Mouse (Mus musculus) lung, embryonic 16.5 days (tissue): Measurements from ENCODE around the gene Speg. TPM values are rescaled to one million over a fixed set of nuclear protein-coding genes. Genes with fewer than 3 reads are reported as not detected.

Experiments
- ATAC-seq: fragments of 200-750 bp; cut with Nextera tagmentation; 2 replicates; pipeline ENCODE4 v1.8.0; 2017; ENCODE audit warnings: low read depth, mild to moderate bottlenecking, moderate library complexity
- H3K27ac ChIP-seq: fragments of 300-500 bp; sonication (generic); 2 replicates; pipeline ENCODE4 v1.5.1; 2014; ENCODE audit warnings: mild to moderate bottlenecking, control low read depth, low read length
- H3K27me3 ChIP-seq: fragments of 300-500 bp; sonication (generic); 2 replicates; pipeline ENCODE4 v1.6.1; 2014; ENCODE audit warnings: low read depth, low read length, mixed read lengths; ENCODE audit not compliant: control insufficient read depth, insufficient read depth
- H3K36me3 ChIP-seq: fragments of 300-500 bp; sonication (generic); 2 replicates; pipeline ENCODE4 v1.6.1; 2014; ENCODE audit warnings: low read length; ENCODE audit not compliant: control insufficient read depth, insufficient read depth
- H3K4me1 ChIP-seq: fragments of 300-500 bp; sonication (generic); replicated peaks from 2 replicates; pipeline ENCODE4 v1.6.1; 2014; ENCODE audit warnings: low read length, mixed read lengths; ENCODE audit not compliant: control insufficient read depth, insufficient read depth
- H3K4me2 ChIP-seq: fragments of 300-500 bp; sonication (generic); 2 replicates; pipeline ENCODE4 v1.6.1; 2014; ENCODE audit warnings: low read depth, low read length, control low read depth
- H3K4me3 ChIP-seq: fragments of 300-500 bp; sonication (generic); 2 replicates; pipeline ENCODE4 v1.5.1; 2014; ENCODE audit warnings: mild to moderate bottlenecking, low read length, control low read depth
- H3K9ac ChIP-seq: fragments of 300-500 bp; sonication (generic); 2 replicates; pipeline ENCODE4 v1.6.1; 2014; ENCODE audit warnings: low read length, control low read depth
- H3K9me3 ChIP-seq: fragments of 300-500 bp; sonication (generic); 2 replicates; pipeline ENCODE4 v1.6.1; 2016; ENCODE audit warnings: low read length; ENCODE audit not compliant: control insufficient read depth
- WGBS: fragments of 180-500 bp; shearing (Covaris S2); extraction: QIAGEN DNeasy Blood & Tissue Kit; methylation state at CpG from one replicate; pipeline ENCODE4 v1.1.7; 2014; 5-methylcytosine and 5-hydroxymethylcytosine counted together
- polyA plus RNA-seq: library from polyadenylated mRNA; unstranded; fragments of >200 nt; fragmentation: Nextera tagmentation; extraction: Ambion mirVana; gene quantifications from 2 replicates; pipeline ENCODE4 v1.2.1, GENCODE M21; 2015

The Speg gene
- polyA plus RNA-seq, 1 experiment from 2014 or later, result 38.9 TPM

- peaks cover 7% of the 10 kb centered on the region for H3K4me1 ChIP-seq
- peak overlapping the region; percentile 69 for H3K4me2 ChIP-seq
- H3K9ac ChIP-seq, result peak overlapping the region; percentile 67; the same call in 1 of the 2 replicates
- no peak for ATAC-seq
- H3K27me3 ChIP-seq, result peaks cover 20% of the 10 kb centered on the region
- no peaks in the 10 kb centered on the region for H3K9me3 ChIP-seq
- H3K36me3 ChIP-seq, result no peaks in the 10 kb centered on the region
- H3K27ac ChIP-seq, result no peak overlapping the region
- peak overlapping the region; percentile 52 for H3K4me3 ChIP-seq
- 40% methylated on average over 4 of the region's 4 CpGs for WGBS
These were observed 14.0 kb upstream of the Speg start for GRCm38 (mm10) chr1:75361123-75361522.

- Histone ChIP-seq H3K9ac (no peak overlapping the region), H3K27ac (no peak overlapping the region), H3K36me3 (no peaks in the 10 kb centered on the region), H3K9me3 (no peaks in the 10 kb centered on the region), H3K4me1 (peaks cover 7% of the 10 kb centered on the region), H3K4me3 (no peak overlapping the region), H3K4me2 (no peak overlapping the region), H3K27me3 (peaks cover 20% of the 10 kb centered on the region)
- 24% methylated on average over 4 of the region's 4 CpGs for WGBS
- no peak for ATAC-seq
These were observed 13.3 kb upstream of the Speg start for GRCm38 (mm10) chr1:75361750-75362149.

- WGBS, result 79% methylated on average over 3 of the region's 3 CpGs
- no peak for ATAC-seq
- no peak overlapping the region for H3K27ac ChIP-seq
- H3K27me3 ChIP-seq, result peaks cover 19% of the 10 kb centered on the region
- no peaks in the 10 kb centered on the region for H3K36me3 ChIP-seq
- no peak overlapping the region for H3K9ac ChIP-seq
- H3K4me1 ChIP-seq, result peaks cover 7% of the 10 kb centered on the region
- no peak overlapping the region for H3K4me2 ChIP-seq
- H3K9me3 ChIP-seq, result no peaks in the 10 kb centered on the region
- no peak overlapping the region for H3K4me3 ChIP-seq
These were observed 11.2 kb upstream of the Speg start for GRCm38 (mm10) chr1:75363868-75364267.

GRCm38 (mm10) chr1:75365510-75366137, 9.5 kb upstream of the Speg start:
- WGBS, result 55% methylated on average over 14 of the region's 14 CpGs
- H3K9me3 ChIP-seq, result no peaks in the 10 kb centered on the region
- H3K4me3 ChIP-seq, result no peak overlapping the region
- no peak overlapping the region for H3K4me2 ChIP-seq
- H3K9ac ChIP-seq, result no peak overlapping the region
- H3K27ac ChIP-seq, result no peak overlapping the region
- H3K4me1 ChIP-seq, result no peaks in the 10 kb centered on the region; the same call in 1 of the 2 replicates
- no peak for ATAC-seq
- no peaks in the 10 kb centered on the region for H3K36me3 ChIP-seq
- peaks cover 5% of the 10 kb centered on the region for H3K27me3 ChIP-seq

- no peak for ATAC-seq
- WGBS, result 40% methylated on average over 25 of the region's 25 CpGs
- no peaks in the 10 kb centered on the region for H3K36me3 ChIP-seq
- H3K9me3 ChIP-seq, result no peaks in the 10 kb centered on the region
- peaks cover 2% of the 10 kb centered on the region; the same call in 1 of the 2 replicates for H3K4me1 ChIP-seq
- no peak overlapping the region for H3K4me2 ChIP-seq
- no peak overlapping the region for H3K9ac ChIP-seq
- no peak overlapping the region for H3K27ac ChIP-seq
- H3K27me3 ChIP-seq, result peaks cover 2% of the 10 kb centered on the region; the same call in 1 of the 2 replicates
- no peak overlapping the region for H3K4me3 ChIP-seq
These were observed 5.6 kb upstream of the Speg start for GRCm38 (mm10) chr1:75369360-75369983.

GRCm38 (mm10) chr1:75369984-75370660, 5.0 kb upstream of the Speg start:
- no peak overlapping the region for H3K27ac ChIP-seq
- no peak overlapping the region for H3K4me3 ChIP-seq
- no peaks in the 10 kb centered on the region for H3K36me3 ChIP-seq
- peaks cover 5% of the 10 kb centered on the region for H3K4me1 ChIP-seq
- WGBS, result 30% methylated on average over 13 of the region's 13 CpGs
- H3K4me2 ChIP-seq, result no peak overlapping the region
- H3K9ac ChIP-seq, result no peak overlapping the region
- H3K27me3 ChIP-seq, result peaks cover 6% of the 10 kb centered on the region
- ATAC-seq, result peak; percentile 60
- no peaks in the 10 kb centered on the region for H3K9me3 ChIP-seq

- no peak overlapping the region for H3K4me2 ChIP-seq
- H3K4me3 ChIP-seq, result no peak overlapping the region
- peaks cover 16% of the 10 kb centered on the region for H3K27me3 ChIP-seq
- 53% methylated on average over 13 of the region's 13 CpGs for WGBS
- no peak overlapping the region for H3K27ac ChIP-seq
- no peaks in the 10 kb centered on the region for H3K36me3 ChIP-seq
- no peak for ATAC-seq
- no peak overlapping the region for H3K9ac ChIP-seq
- peaks cover 10% of the 10 kb centered on the region for H3K4me1 ChIP-seq
- no peaks in the 10 kb centered on the region for H3K9me3 ChIP-seq
These were observed 3.6 kb upstream of the Speg start for GRCm38 (mm10) chr1:75371317-75372095.

- no peak overlapping the region for H3K4me2 ChIP-seq
- no peak overlapping the region for H3K4me3 ChIP-seq
- H3K36me3 ChIP-seq, result no peaks in the 10 kb centered on the region
- H3K9ac ChIP-seq, result no peak overlapping the region
- H3K27ac ChIP-seq, result no peak overlapping the region
- WGBS, result 74% methylated on average over 3 of the region's 3 CpGs
- no peak for ATAC-seq
- peaks cover 10% of the 10 kb centered on the region for H3K4me1 ChIP-seq
- H3K27me3 ChIP-seq, result peaks cover 16% of the 10 kb centered on the region
- H3K9me3 ChIP-seq, result no peaks in the 10 kb centered on the region
These were observed 2.6 kb upstream of the Speg start for GRCm38 (mm10) chr1:75372450-75372849.

- Histone ChIP-seq H3K36me3 (no peaks in the 10 kb centered on the region), H3K9ac (no peak overlapping the region), H3K27me3 (peaks cover 20% of the 10 kb centered on the region), H3K4me3 (no peak overlapping the region), H3K27ac (no peak overlapping the region), H3K4me2 (no peak overlapping the region), H3K4me1 (peaks cover 10% of the 10 kb centered on the region), H3K9me3 (no peaks in the 10 kb centered on the region)
- no peak for ATAC-seq
- 71% methylated on average over 3 of the region's 3 CpGs for WGBS
These were observed 1.8 kb upstream of the Speg start for GRCm38 (mm10) chr1:75373276-75373675.
